Mouse (Mus musculus) cerebellum, adult 9-10 months (tissue): Measurements from ENCODE around the gene Lrrc57.

Experiments
- DNase-seq: peaks from one replicate; pipeline ENCODE4 v3.0.0; 2022

Lrrc57 gene

DNA sequence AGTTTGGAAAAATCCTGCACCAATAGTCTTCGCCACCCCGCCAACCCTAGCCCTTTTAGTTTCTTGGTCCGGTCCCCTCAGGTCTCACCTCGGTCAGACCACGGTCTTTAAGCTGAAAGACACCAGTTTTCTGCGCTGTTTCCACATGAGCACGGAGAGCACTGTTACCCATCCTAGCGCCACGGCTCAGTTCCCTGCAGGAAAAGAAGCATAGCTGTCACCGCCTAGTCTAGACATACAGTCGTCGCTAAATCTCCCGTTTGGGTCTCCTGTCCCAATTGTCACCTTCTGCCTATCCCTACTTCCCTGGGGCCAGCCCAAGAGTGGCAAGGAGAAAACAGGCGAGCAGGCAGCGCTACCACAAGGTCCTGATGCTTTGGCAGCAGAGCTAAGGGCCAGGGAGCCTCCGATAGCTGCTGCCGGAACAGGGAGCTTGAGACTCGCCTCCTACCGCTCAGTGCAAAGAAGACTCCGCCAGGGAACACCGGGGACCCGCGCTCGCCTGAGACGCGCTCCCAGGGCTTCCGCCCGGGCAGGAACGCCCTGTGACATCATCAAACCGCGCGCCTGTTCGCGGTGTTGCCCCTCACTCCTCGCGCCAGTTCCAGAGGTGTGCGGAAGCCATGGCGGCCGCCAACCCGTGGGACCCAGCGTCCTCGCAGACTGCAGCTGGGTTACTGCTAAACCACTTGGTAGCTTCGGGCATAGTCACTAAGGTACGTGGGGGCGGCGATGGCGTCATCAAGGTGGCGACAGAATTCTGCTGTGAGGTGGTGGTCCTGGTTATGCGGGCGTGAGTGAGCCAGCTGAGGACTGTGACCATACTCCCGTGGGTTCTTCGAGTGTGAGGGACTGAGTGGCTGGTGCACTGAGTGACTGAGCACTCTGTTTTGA is at the start of gene Lrrc57, which contains the start of gene Haus2:
Gene Lrrc57 (minus strand): TSS at position 691 of the 894 bp plus-strand sequence.
Gene Haus2 (plus strand): TSS at position 554 of the 894 bp plus-strand sequence.
- DNase-seq, result peak; percentile 86

DNA sequence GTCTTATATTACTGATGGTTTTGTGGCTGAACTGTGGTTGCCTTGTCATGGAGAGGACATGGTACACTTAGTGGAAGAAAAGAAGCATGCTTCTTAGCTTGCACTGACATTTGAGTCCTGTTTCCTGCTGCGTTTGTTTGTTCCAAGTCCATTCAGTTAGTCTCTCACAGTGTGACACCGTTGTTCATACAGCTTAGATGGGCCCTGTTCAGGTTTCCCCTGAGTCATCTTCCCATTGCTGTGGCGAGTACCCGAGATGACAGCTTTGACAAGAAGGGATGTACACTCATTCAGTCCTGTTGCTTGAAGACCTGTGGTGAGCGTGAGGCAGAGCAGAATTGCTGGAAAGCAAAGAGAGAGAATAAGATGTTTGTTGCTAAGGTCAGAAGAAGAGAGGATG is 49.2 kb upstream of the Lrrc57 start:
- no peak for DNase-seq

DNA sequence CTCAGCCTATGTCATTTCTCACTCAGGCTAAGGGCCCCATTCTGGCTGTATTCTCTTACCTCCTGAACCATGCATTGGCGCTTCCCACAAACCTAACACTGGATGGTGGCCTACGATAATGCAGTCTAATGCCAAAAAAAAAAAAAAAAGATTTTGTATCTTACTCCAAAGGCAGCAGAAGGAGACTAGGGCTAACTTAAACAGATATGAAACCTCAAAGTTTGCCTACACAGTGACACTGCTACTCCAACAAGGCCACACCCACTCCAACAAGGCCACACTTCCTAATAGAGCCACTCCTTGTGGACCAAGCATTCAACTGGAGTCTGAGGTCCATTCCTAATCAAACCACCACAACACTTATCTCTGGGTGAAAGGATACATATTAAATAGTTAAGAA is 47.4 kb upstream of the Lrrc57 start:
- no peak for DNase-seq

DNA sequence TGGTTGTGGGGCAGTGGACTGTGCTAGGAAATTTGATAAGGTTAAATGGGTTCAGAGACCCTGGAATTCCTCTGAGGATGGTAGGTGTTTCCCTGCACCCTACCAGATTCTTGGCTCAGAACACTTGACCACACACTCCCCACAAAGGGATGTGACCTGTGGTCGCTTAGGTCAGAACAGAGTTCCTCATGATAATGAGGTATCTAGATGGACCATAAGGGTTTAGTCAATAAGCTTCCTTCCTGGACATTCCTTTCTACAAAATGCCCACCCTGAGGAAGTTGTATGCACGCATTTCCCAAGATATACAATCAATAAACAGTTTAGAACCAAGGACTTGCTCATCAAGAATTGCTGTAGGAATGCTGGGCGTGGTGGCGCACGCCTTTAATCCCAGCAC is 46.6 kb upstream of the Lrrc57 start:
- DNase-seq, result no peak

- no peak for DNase-seq
These were observed 45.4 kb upstream of the Lrrc57 start for GRCm38 (mm10) chr2:120654693-120655092.

GRCm38 (mm10) chr2:120652925-120653284 is 43.6 kb upstream of the Lrrc57 start:
- DNase-seq, result no peak

- DNase-seq, result no peak
These were observed 43.1 kb upstream of the Lrrc57 start for GRCm38 (mm10) chr2:120652256-120652924.

- no peak for DNase-seq
These were observed 37.5 kb upstream of the Lrrc57 start for GRCm38 (mm10) chr2:120646777-120647176.

DNA sequence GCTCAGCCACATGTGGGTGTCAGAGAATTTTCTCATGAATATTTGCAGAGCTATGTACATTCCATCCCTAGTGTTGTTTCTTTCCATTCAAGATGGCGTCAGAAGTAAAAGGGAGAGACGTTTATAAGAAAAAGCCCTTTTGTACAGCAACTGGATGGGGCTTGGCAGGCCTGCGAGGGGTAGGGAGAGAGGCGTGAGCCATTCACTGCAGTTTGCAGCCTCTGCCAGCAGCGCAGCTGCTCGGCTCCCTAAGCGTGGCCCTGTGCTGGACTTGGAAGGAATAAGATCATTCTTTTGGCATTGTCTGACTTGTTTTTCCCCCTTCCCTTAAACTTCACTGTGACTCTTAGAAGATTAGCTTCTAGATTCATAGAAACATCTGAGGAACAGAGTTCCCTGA is 34.5 kb upstream of the Lrrc57 start:
- no peak for DNase-seq

DNA sequence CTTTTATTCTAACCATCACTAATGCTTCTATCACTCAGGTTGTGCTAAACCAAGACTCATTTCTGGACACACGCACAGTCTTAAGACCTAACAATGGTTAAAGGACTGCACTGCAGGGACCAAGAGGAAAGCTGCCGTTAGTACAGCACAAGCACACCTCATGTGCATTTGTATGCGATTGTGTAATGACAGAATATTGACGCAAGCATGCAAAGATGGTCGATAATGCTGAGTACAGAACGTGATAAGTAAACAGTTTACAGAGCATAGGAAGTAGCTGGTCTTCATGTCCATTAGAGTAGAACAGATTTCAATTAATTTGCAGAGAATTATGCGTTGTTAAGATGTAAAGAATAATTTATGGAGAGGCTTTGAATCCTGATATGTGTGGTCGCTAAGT is 31.5 kb upstream of the Lrrc57 start:
- no peak for DNase-seq

- no peak for DNase-seq
These were observed 22.6 kb upstream of the Lrrc57 start for GRCm38 (mm10) chr2:120631957-120632356.

GRCm38 (mm10) chr2:120631521-120631920 is 22.2 kb upstream of the Lrrc57 start:
- no peak for DNase-seq

GRCm38 (mm10) chr2:120630655-120631054 is 21.3 kb upstream of the Lrrc57 start:
- DNase-seq, result no peak

GRCm38 (mm10) chr2:120630246-120630645 is 20.9 kb upstream of the Lrrc57 start:
- no peak for DNase-seq

DNA sequence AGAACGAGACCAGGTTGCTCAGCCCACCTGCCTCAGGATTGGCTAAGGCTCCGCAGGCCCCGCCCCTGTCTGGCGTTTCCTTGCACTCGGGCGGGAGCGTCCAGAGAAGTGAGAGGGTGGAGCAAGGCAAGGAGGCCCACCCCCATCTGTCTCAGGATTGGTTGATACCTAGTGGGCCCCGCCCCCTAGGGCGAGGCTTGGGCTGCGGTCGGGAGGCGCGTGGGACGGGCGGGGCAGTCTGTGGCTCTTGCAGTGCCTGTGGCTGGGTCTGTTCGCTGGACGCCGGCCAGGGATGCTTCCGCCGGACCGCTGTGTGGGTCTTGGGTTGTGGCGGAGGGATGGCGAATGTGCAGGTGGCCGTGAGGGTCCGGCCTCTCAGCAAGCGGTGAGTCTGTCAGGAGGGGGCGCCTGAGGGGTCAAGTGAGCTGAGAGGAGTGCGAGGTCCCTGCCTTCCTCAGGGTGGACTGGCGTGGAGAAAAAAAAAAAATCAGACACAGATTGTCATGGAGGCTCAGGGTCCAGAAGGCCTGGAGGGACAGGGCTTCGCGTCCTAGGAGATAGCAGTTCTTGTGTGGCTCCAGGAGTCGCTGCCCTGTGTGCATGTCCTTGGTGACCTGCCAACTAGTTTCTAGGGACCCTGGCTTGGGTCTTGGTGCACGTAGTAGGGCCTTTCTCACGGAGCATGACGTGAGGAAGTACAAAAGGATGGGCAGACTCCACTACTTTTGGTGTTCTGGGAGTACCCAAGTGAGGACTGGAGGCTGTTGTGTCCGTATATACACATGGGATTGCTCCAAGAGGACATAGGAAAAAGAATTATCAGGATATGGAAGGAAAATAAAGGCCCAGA is 19.8 kb upstream of the Lrrc57 start, which contains the start of gene Stard9:
Gene Stard9 (plus strand): TSS at position 236 of the 850 bp plus-strand sequence.
- DNase-seq, result peak; percentile 99

DNA sequence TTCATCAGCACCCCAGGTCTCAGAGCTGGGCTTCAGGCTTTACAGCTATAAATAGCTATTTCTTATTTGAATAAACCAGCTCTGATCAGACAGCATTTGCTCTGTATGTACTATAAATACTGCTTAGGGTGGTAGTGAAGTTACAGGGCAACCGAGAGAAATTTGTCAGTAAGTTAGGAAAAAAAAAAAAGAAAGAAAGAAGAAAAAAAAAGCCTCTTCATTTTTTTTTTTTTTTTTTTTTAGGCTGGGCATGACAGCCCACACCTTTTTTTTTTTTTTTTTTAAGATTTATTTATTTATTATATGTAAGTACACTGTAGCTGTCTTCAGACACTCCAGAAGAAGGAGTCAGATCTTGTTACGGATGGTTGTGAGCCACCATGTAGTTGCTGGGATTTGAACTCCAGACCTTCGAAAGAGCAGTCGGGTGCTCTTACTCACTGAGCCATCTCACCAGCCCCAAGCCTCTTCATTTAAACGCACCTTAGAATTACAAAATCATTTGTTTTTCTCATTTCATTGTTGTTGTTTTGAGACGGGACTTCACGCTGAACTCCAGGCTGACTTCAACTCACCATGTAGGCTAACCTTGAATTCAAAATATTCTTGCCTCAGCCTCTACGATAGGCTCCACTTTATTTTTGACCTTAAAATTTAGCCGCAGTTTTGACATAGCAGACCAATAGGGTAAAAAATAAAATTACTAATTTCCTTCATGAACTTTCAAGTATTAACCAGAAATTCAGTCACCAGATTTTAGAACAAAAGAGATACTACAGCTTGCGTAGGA is 19.0 kb upstream of the Lrrc57 start:
- no peak for DNase-seq

DNA sequence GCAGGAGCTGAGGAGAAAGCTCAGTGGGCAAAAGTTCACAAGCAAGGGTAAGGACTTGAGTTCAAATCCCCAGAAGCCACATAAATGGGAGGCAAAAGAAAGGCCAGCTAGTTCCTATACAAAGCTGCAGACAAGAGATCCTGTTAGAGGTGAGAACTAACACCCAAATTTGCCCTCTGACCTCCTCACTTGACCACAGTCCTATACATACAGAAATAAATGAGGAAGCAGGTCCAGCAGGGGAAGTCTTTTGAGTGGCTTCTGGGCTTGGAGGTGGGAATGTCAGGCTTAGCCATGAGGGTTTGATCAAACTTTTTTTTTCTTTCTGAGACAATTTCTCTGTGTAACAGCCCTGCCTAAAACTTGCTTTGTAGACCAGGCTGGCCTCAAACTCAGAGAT is 13.6 kb upstream of the Lrrc57 start:
- DNase-seq, result no peak

GRCm38 (mm10) chr2:120619538-120619937 is 10.2 kb upstream of the Lrrc57 start:
- no peak for DNase-seq

GRCm38 (mm10) chr2:120616279-120617163 is 7.2 kb upstream of the Lrrc57 start:
- no peak for DNase-seq

DNA sequence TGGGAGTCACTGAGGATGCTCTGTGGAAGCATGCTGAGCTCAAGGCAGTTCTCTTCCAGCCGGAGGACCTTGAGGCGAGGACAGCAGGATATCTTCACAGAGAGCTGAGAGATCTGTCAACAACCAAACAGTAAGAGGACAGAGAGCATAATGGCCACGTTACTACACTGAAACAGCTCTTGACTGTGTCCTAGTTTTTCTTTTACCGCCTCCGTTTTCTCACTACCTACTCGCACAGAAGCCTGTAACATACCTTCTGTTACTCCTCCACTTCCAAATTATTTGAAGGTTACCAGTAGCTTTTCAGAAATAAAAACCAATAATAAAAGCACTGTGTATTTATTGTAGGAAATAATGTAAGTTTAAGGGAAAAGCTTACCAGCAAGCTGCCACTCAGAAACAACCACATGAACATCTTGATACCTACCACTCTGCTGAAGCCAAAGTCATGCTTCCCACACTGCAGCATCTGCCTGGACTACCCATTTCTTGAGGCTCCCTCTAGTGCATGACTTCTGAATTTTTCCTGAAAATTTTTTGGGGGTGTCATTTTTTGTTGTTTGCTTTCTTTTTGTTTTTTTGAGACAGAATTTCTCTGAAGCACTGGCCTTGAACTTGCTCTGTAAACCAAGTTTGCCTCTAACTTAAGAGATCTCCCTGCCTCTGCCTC is 3.2 kb downstream of the Lrrc57 start:
- no peak for DNase-seq

- no peak for DNase-seq
These were observed 9.8 kb downstream of the Lrrc57 start for GRCm38 (mm10) chr2:120599506-120599905.
